ENCODE assay signal across 16 mouse cellular contexts in the genomic region with DNA sequence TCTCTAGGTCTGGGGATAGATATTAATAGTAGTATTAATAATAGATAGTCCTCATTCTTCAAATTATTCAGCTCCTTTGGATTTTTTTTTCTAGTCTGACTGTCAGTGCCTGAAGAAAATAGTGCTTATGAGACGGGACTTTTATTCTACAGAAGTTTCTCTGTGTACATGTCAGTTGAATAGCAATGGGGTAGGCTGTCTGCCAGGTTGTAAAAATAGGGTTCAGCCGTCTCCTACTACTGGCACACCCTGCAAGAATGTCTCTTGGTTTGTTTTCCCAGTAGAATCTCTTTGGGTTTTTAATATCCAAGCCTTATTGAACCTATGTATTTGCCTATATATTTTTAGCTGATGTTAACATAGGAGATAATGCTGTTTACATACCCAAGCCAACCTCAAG.
DNase-seq lines count a peak whose midpoint lies in the region; ATAC-seq and TF ChIP-seq lines count a peak whose summit lies in the region.
"Had no signal": no experiment of that assay in that cellular context is flagged by ENCODE, and none has a peak within 500 bp of the region (broad histone marks: within the 10 kb centered on the region; RNA-seq: fewer than 3 reads in every experiment).

No protein-coding gene starts in this region.

- WGBS in heart, postnatal 0 days, result 16% methylated on average over 2 of the region's 2 CpGs
- 52% methylated on average over 2 of the region's 2 CpGs for WGBS in liver, embryonic 12.5 days (ENCODE audit: insufficient replicate concordance)

- no peak overlapping the region for H3K4me2 ChIP-seq in heart, postnatal 0 days (ENCODE audit: low read depth, low read length)
- H3K4me2 ChIP-seq in liver, embryonic 12.5 days, result no peak overlapping the region
- H3K4me2 ChIP-seq: hindbrain, embryonic 12.5 days; intestine, embryonic 15.5 days; liver, embryonic 13.5 days; neural tube, embryonic 13.5 days had no signal

- intact Hi-C loops in gastrocnemius, adult 2 months (cut with DNase I), result loop anchor here (5.0 kb wide), 1 partner anchor 39 kb away; no protein-coding TSS in a partner anchor
- intact Hi-C loops in gastrocnemius, postnatal 14 days (cut with DNase I; ENCODE audit: low total_unique reads), result no loop called here
- intact Hi-C loops in left cerebral cortex, postnatal 14 days (cut with DNase I), result no loop called here

- H3K36me3 ChIP-seq in heart, postnatal 0 days (replicated peaks; ENCODE audit: control insufficient read depth, insufficient read depth, low read length), result no peaks in the 10 kb centered on the region
- no peaks in the 10 kb centered on the region for H3K36me3 ChIP-seq in liver, embryonic 12.5 days
- H3K36me3 ChIP-seq: hindbrain, embryonic 12.5 days; intestine, embryonic 15.5 days; liver, embryonic 13.5 days; neural tube, embryonic 13.5 days had no signal

- H3K27ac ChIP-seq in gastrocnemius, adult 2 months, result peak overlapping the region; percentile 53
- H3K27ac ChIP-seq in heart, postnatal 0 days (ENCODE audit: low read depth), result peak overlapping the region; percentile 64
- no peak overlapping the region for H3K27ac ChIP-seq in liver, embryonic 12.5 days
- H3K27ac ChIP-seq: hindbrain, embryonic 12.5 days; intestine, embryonic 15.5 days; left cerebral cortex, adult 2 months; liver, embryonic 13.5 days; neural tube, embryonic 13.5 days had no signal

- no peak for ATAC-seq in heart, postnatal 0 days (ENCODE audit: insufficient read depth, low read depth)
- ATAC-seq in liver, embryonic 12.5 days, result no peak
- ATAC-seq: intestine, embryonic 15.5 days had no signal

- peak; percentile 64 for DNase-seq in gastrocnemius, adult 2 months
- no peak for DNase-seq in gastrocnemius, postnatal 14 days
- DNase-seq in left cerebral cortex, postnatal 14 days (ENCODE audit: low spot score in 2 of 2), result peak; percentile 56 to 71
- no peak for DNase-seq in left cerebral cortex, adult 8-10 months (ENCODE audit: low spot score in 2 of 2)
- DNase-seq in adipocyte (ENCODE audit: low spot score), result peak; percentile 43
- peak; percentile 82 for DNase-seq in heart, postnatal 0 days (ENCODE audit: low spot score)
- no peak for DNase-seq in thymus, postnatal 0 days (ENCODE audit: low spot score)
- DNase-seq: adrenal gland, postnatal 10 days; cerebellum, postnatal 10 days; liver, embryonic 13.5 days had no signal

- no peak for TF ChIP-seq CTCF in gastrocnemius, adult 2 months (IDR thresholded peaks at IDR 0.05)
- no peak for TF ChIP-seq CTCF in heart, postnatal 0 days (IDR thresholded peaks at IDR 0.05; ENCODE audit: low read depth)

- H3K4me1 ChIP-seq in heart, postnatal 0 days (ENCODE audit: control insufficient read depth, insufficient read depth), result peaks cover 9% of the 10 kb centered on the region; the same call in 1 of the 2 replicates
- no peaks in the 10 kb centered on the region for H3K4me1 ChIP-seq in liver, embryonic 12.5 days
- H3K4me1 ChIP-seq: hindbrain, embryonic 12.5 days; intestine, embryonic 15.5 days; liver, embryonic 13.5 days; megakaryocyte, embryonic 14.5 days had no signal

- no peaks in the 10 kb centered on the region for H3K9me3 ChIP-seq in heart, postnatal 0 days (replicated peaks; ENCODE audit: control insufficient read depth, low read length)
- H3K9me3 ChIP-seq in liver, embryonic 12.5 days (replicated peaks), result no peaks in the 10 kb centered on the region
- H3K9me3 ChIP-seq: hindbrain, embryonic 12.5 days; intestine, embryonic 15.5 days; liver, embryonic 13.5 days; megakaryocyte, embryonic 14.5 days; neural tube, embryonic 13.5 days had no signal

- no peaks in the 10 kb centered on the region for H3K27me3 ChIP-seq in heart, postnatal 0 days (ENCODE audit: control insufficient read depth, insufficient read depth, low read length)
- no peaks in the 10 kb centered on the region for H3K27me3 ChIP-seq in liver, embryonic 12.5 days (replicated peaks)
- H3K27me3 ChIP-seq: hindbrain, embryonic 12.5 days; intestine, embryonic 15.5 days; liver, embryonic 13.5 days; neural tube, embryonic 13.5 days had no signal

- peak overlapping the region; percentile 25; the same call in 1 of the 2 replicates for H3K4me3 ChIP-seq in gastrocnemius, adult 2 months
- no peak overlapping the region for H3K4me3 ChIP-seq in heart, postnatal 0 days (ENCODE audit: low read depth, low read length)
- no peak overlapping the region for H3K4me3 ChIP-seq in liver, embryonic 12.5 days
- H3K4me3 ChIP-seq: hindbrain, embryonic 12.5 days; intestine, embryonic 15.5 days; left cerebral cortex, adult 2 months; liver, embryonic 13.5 days; megakaryocyte, embryonic 14.5 days; neural tube, embryonic 13.5 days had no signal

- H3K9ac ChIP-seq in heart, postnatal 0 days (replicated peaks; ENCODE audit: low read depth, low read length), result no peak overlapping the region
- no peak overlapping the region for H3K9ac ChIP-seq in liver, embryonic 12.5 days
- H3K9ac ChIP-seq: hindbrain, embryonic 12.5 days; intestine, embryonic 15.5 days; liver, embryonic 13.5 days; neural tube, embryonic 13.5 days had no signal

- TF ChIP-seq EP300 in heart, postnatal 0 days (IDR thresholded peaks at IDR 0.05; ENCODE audit: low read depth), result no peak

Comparison
In these comparisons a context has a peak if more than half of its experiments do, and no peak if none do; other contexts are left out.
1. DNase-seq: peak in gastrocnemius, adult 2 months (single experiment), left cerebral cortex, postnatal 14 days (2 of 2), adipocyte (single experiment) and heart, postnatal 0 days (single experiment); none in gastrocnemius, postnatal 14 days (single experiment), left cerebral cortex, adult 8-10 months (0 of 2) and thymus, postnatal 0 days (single experiment).